Mouse (Mus musculus) kidney, postnatal 10 days (tissue): ENCODE measurements around the gene Tbcd.

Experiments
- DNase-seq: peaks from one replicate; pipeline ENCODE4 v3.0.0; 2021; ENCODE audit warnings: mixed read lengths

Gene Tbcd

DNA sequence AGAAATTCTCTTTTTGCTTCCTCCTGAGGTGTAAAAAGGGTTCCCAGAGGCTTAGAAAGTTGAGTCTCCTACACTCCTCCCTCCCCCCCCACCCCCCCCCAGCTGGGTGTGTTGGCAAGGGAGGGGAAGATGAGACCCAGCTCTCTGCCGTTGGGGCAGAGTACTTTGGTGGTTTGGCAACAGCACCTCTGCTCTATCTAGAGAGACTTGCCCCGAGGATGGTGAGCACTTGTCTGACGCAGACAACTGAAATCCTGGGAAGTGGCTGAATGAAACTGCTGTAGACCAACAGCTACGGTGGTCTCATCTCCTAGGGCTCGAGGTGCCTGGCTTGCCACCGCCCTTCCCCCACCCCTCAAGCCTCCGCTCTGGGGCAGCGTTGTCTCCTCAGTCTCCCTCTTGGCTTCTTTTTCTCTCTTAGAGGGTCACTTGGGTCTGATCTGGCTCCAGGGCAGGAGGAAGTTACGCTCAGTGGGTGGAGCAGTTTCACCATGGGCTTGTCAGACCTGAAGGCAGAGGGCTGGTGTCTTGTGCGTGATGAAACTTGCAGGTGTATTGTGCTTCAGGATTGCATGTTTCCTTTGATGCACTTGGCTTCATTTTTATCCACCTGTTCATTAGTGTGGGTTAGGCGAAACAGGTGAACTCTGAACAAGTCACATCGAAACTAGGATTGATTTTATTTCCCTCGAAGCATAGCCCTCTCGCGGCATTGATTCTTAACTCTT, 27.9 kb downstream of the Tbcd start:
- no peak for DNase-seq

GRCm38 (mm10) chr11:121481129-121481528, 29.4 kb downstream of the Tbcd start:
- DNase-seq = no peak

- DNase-seq = no peak
These were observed 34.1 kb downstream of the Tbcd start for GRCm38 (mm10) chr11:121485882-121486281.

- DNase-seq = no peak
These were observed 38.9 kb downstream of the Tbcd start for GRCm38 (mm10) chr11:121490651-121491050.

GRCm38 (mm10) chr11:121500595-121500994, 48.8 kb downstream of the Tbcd start:
- DNase-seq = no peak

DNA sequence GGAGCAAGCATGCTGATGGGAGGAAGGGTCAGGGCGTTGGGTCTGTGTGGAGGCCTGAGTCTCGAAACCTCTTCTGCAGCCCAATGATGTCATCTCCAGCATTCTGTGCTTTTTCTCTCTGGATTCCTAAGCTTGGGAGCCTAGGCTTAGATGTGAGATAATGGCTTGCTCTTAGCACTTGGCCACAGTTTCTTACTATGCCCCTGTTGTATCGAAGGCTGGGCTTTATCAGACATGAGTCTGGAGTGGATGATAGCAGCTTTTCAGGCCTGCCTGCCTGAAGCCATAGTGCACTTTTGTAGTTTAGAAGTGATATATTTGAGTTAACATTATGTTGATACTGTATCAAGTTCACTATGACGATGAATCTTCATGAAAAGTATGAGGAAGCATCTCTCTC, 49.8 kb downstream of the Tbcd start:
- no peak for DNase-seq

DNA sequence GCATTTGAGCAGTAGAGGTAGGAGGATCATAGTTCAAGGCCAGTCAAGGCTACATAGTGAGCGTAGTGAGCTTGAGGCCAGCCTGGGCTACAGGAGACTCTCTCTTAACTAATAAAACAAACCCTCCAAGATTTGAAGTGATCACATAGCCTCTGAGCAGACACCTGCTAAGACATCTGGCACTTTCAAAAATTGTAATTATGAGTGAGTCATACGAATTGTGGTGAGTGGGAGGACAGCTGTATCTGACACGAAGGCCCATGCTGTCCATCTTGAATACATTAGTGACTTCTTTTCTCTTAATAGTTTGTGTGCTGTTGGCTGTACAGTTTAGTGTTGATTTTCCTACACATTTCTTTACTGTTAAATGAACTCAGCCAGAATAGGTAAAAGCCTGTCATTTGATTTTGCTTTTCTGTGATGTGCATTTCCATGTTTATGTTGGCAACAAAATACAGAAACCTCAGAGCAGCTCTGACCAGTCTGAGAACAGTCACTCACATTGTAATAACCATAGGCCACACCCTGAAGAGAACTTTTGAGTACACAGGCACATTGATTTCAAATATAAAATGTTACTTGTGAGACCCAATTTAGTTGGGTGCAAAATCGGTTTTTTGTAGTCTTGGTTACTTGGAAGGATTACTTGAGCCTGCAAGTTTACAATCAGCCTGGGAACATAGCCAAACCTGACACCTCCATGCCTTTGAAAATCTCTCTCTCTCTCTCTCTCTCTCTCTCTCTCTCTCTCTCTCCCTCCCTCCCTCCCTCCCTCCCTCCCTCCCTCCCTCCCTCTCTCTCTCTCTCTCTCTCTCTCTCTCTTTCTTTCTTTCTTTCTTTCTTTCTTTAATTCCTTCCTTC, 50.5 kb downstream of the Tbcd start:
- DNase-seq = no peak

GRCm38 (mm10) chr11:121508478-121508877, 56.7 kb downstream of the Tbcd start:
- no peak for DNase-seq

- DNase-seq = no peak
These were observed 58.9 kb downstream of the Tbcd start for GRCm38 (mm10) chr11:121510512-121511246.

- no peak for DNase-seq
These were observed 61.3 kb downstream of the Tbcd start for GRCm38 (mm10) chr11:121512896-121513572.

GRCm38 (mm10) chr11:121515996-121516395, 64.2 kb downstream of the Tbcd start:
- no peak for DNase-seq

- DNase-seq = peak; percentile 50
These were observed 65.2 kb downstream of the Tbcd start for GRCm38 (mm10) chr11:121516906-121517305.

DNA sequence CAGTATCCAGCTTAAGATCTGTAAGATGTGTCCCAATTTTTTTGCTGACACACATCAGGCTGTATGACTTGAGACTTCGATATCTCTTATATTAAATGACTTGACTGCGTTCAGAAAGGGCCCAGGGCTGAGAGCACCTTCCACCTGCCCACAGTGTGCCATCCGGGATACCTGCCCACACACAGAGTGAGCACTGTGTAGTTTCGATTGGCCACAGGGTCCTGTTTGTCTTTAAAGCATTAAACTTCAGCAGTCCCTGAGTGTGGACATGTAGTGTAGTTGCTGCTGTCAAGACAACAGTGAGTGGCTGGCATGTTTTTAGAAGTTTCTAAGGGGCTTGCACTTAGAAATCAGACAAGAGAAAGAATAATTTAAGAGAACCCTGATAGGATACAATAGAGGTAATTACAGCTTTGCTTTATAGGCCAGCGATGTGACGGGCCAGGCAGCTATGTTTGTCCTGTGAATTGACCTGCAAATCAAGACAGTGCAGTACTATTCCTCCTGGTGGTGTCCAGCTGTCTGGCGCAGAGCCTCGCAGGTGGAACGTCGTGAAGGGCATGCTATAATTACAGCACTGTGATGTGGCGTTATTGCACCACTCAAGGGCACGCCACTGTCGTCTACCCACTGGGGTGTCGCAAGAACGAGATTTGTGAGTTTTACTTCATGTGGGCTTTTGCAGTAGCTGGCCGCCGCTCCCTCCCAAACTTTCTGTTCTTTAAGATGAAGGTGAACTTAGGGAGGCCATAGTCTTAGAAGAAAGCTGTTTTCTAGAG, 66.1 kb downstream of the Tbcd start:
- DNase-seq = no peak

GRCm38 (mm10) chr11:121519131-121519530, 67.4 kb downstream of the Tbcd start, which contains the start of gene Zfp750:
Zfp750 (minus strand) TSS chr11:121519333.
- DNase-seq = peak; percentile 50

DNA sequence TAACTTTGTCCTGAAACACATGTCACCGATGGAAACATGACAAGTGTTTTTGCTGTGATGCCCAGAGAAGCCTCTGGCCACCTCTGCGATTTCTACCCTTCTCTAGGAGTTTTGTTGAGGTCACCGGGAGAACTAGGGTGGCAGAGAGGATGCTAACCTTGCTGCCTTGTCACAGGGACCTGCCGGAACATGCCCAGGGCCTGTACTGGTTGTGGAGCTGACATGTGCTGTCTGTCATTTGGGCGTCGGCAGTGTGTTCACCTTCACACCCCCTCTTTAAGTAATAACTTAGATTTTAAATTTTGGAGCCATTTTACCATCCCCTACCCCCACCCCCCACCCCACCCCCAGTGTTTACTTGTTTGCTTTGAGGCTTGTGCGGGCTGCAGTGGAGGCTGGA, 68.0 kb downstream of the Tbcd start:
- DNase-seq = no peak

- DNase-seq = no peak
These were observed 69.0 kb downstream of the Tbcd start for GRCm38 (mm10) chr11:121520761-121521160.

GRCm38 (mm10) chr11:121522156-121522762, 70.5 kb downstream of the Tbcd start:
- no peak for DNase-seq

DNA sequence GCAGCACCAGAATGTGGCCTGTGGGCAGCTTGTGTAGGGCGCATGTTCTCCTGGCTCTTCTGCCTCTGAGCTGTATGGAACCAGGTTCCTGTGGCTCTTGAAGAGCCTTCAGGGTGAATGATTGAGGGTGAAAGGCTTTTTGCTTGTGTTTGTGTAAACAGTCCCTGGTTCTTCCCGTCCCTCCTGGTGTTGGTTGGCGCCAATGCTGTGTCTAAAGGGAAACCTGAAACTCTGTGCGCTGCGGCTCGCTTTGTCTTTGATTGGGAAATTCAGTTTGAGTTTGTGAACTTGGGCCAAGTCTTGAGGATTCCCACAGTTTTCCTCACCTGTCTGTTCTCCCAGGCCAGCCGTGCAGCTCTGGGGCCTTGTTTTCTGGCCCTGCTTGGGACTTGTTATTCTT, 72.4 kb downstream of the Tbcd start:
- no peak for DNase-seq

GRCm38 (mm10) chr11:121529747-121530146, 78.0 kb downstream of the Tbcd start:
- DNase-seq = no peak

DNA sequence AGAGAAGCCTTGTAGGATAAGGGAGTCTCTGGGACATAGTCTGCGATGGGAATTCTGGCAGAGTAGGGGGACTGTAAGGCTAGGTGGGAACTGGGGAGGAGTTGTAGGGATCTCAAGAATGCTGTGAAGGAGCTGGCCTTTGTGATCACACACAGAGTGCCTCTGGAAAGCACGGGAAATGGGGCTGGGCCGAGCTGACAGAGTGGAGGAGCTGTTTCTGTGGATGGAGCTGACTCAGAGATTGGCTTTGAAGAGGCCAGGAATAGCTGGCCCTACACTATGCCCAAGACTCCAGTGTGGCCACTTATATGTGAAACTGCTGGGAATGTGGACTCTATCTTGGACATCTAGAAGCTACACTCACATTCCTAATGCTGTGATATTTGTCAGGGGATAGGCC, 84.8 kb downstream of the Tbcd start:
- DNase-seq = no peak

DNA sequence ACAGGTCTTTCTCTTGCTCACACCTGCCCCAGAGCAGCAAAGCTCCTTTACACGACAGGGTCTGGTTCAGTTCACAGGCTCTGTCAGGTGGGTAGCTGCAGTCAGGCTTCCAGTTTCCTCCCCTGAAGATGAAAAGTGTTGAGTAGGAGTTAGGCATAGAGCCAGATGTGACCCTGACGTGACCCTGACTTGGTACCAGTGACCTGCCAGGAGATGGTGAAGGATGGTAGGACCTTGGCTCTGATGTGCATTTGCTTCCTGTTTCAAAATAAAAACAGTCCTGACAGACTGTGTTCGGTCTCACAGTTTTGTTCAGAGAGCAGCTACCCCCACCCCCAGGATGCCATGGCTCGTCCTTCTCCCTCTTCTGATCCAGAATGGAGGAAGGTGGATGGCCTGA, 90.7 kb downstream of the Tbcd start:
- DNase-seq = no peak
